Mouse (Mus musculus) central nervous system, embryonic 18 days (tissue): ENCODE data around the gene Btbd1. TPM values are rescaled to one million over a fixed set of nuclear protein-coding genes. Genes with fewer than 3 reads are reported as not detected.

Experiments used
- polyA plus RNA-seq: library from polyadenylated mRNA; depleted of rRNA; stranded (reverse); fragments of >200 nt; gene quantifications from 2 replicates; pipeline ENCODE4 v1.2.3, GENCODE M21; 2012; rRNA removed

Btbd1 gene
- polyA plus RNA-seq, result 97.3 and 104 TPM in 2 replicates

DNA sequence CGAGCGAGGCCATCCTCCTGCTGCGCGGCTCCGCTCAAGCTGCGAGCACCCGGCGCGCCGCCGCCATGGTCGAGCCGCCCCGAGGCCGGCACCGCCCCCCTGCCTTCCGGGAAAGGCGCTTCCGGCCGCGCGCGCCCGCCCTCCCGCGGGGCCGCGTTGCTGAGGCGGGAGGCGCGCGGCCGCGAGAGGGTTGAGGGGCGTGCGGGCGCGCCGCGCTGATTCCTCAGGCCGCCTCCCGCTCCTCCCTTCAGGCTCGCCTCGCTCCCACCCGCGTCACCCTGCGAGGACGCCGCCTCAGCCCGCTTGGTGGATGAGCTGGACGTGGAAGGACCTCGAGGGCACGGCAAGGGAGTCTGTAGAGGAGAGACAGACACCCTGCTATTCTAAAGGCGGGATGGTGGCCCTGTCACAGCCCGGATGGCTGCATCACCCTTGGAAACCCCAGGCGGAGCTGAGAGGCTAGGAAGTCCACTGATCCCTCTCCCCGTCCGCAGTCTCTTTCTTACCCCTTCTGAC is at the start of gene Btbd1:
Gene Btbd1 (minus strand): TSS at position 53 of the 516 bp plus-strand sequence.

GRCm38 (mm10) chr7:81858968-81859721 is 29.9 kb upstream of the Btbd1 start, which contains the start of gene Tm6sf1:
Gene Tm6sf1, plus strand, starts transcription at chr7:81859001.

GRCm38 (mm10) chr7:81855694-81856093 is 26.5 kb upstream of the Btbd1 start, which contains the start of gene Gm10160:
Gene Gm10160, minus strand, starts transcription at chr7:81855794.

DNA sequence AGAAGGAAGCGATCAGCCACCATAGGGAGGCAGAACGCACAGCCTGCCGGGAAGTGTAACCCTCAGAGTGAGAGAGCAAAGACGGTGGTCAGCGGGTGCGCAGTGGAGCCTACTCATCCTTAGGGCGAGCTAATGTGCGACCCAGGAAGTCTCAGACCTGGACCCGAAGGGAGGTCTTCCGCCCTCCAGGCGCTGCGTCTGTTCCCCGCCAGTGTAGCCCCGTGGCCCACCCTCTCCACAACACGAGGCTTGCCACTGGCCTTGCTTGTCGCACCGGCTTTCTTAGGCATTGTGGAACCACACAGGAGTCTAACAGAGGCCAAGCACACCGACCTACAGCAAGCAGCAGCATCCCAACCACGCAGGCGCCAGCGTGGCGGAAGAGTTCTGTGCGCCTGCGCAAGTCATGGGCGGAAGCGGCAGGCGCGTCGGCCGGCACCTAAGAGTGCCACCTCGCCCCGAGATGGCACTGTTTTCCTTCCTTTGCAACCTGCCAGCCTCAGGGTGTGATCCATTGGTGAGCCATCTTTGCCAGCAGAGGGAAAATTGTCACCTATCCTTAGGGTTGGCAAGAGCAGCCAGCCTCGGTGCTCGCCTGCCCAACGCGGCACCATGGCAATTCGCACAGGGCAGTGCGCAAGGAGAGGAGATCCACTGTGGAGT is 40.0 kb downstream of the Btbd1 start, which contains the start of gene 3110040N11Rik:
Gene 3110040N11Rik (minus strand): TSS at position 384 of the 663 bp plus-strand sequence.

DNA sequence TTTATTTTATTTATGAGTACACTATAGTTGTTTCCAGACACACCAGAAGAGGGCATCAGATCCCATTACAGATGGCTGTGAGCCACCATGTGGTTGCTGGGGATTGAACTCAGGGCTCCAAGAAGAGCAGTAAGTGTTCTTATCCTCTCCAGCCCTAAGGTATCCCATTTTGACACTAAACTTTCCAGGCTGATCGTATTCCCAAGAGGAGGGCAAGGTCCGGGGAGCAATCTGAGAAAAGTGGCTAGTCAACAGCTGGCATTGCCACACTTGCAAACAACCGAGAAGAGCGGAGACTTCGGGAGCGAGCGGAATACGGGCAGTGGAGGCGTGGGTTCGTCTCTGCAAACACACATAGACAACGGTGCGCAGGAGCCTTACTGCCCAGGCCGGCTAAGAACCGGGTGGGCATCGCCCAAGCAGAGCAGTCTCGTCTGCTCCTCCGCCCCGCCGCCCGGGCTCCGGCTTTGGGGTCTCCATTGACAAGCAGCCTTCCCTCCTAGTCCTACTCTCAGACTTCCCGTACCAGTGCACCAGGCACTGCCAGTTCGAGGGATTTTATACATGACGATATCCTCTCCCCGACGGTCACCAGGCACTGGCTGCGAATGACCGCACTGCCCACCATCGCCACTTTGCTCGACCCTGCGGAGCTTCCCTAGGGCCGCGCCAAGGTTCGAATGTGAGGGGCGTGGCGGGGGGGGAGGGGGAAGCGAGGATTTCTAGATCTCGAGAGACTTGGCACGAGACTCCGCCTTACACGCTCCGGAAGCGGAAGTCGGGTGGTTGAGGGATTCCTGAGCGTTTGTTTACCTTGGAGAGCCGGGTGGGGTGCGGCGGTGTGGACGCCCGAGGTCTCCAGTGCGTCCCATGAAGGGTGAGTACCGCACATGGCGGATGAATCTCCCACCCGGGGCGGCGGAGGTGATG is 66.8 kb downstream of the Btbd1 start, which contains the start of gene Ramac:
Gene Ramac (plus strand): TSS at position 746 of the 930 bp plus-strand sequence.

Other genes with a start within 250 kb of the Btbd1 start
- gene Homer2, start 121.9 kb downstream of the Btbd1 start, polyA plus RNA-seq, result 19.1 and 20.1 TPM in 2 replicates
- 74.8 and 81.6 TPM in 2 replicates for gene Ramac, start 66.5 kb downstream of the Btbd1 start, polyA plus RNA-seq
- 59.3 and 61.7 TPM in 2 replicates for gene 3110040N11Rik, start 40.0 kb downstream of the Btbd1 start, polyA plus RNA-seq
- not detected in 2 replicates for gene Gm10160, start 26.4 kb upstream of the Btbd1 start, polyA plus RNA-seq
- 15.6 and 20.8 TPM in 2 replicates for gene Tm6sf1, start 29.6 kb upstream of the Btbd1 start, polyA plus RNA-seq
- gene Hdgfl3, start 105.0 kb upstream of the Btbd1 start, polyA plus RNA-seq, result 67.0 and 68.7 TPM in 2 replicates
- gene Bnc1, start 162.9 kb upstream of the Btbd1 start, polyA plus RNA-seq, result 0.22 and 0.24 TPM in 2 replicates